Mouse (Mus musculus): ENCODE results near the gene Fars2. TPM values are rescaled to one million over a fixed set of nuclear protein-coding genes. Genes with fewer than 3 reads are reported as not detected.
A peak's percentile ranks its signal among the peaks of the same experiment; 100 is the strongest.

Fars2 gene
- polyA plus RNA-seq, 1 experiment from 2014 or later = 68.1 TPM

DNA sequence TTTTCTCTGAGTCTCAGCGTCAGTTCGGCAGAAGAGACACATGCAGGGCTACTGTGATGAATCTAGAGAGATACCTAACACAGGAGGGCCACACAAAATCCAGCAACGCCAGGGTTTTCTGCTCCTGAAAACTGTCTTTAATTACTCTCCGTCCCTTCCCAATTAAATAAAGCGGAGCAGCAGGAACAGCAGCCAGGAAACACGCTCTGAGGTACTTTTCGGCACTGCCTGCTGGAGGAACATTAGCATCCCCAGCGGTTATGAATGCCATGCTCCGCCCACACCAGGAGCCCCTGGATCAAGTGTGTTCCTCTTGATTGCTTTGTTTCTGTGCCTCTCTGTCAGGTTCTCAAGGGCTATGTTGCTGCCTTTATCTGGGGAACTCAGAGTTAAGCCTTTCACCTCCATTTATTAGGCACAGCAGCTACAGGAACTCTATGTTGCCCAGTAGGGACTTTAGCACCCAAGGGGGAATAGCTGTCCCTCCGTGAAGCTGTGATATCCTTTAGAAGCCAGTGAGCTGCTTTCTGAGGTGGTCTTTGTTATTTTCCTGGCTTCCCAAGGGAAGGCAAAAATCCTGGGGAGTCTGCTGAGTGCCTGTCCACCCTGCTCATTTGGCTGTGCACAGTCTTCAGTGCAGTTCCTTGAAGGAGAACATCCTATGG lies 465.3 kb downstream of the Fars2 start:
- Histone ChIP-seq H3K27ac (replicated peaks in 1 of 2; ENCODE audit: control insufficient read depth in 1 of 2, insufficient read depth in 1 of 2, low read depth in 2 of 2, low read length in 2 of 2) (no peak overlapping the region), H3K9me3 (ENCODE audit: control insufficient read depth, low read length) (0 out of 2 replicates have a peak, but pooled peaks cover 4% of the 10 kb centered on the region), H3K27me3 (ENCODE audit: control insufficient read depth, insufficient read depth, low read length) (no peaks in the 10 kb centered on the region), H3K4me3 (ENCODE audit: control insufficient read depth in 1 of 2, insufficient read depth in 1 of 2, low read depth in 1 of 2, low read length in 2 of 2) (no peak overlapping the region), H3K4me1 (ENCODE audit: control insufficient read depth in 2 of 2, insufficient read depth in 2 of 2, low read length in 2 of 2) (peaks cover 7 to 17% of the 10 kb centered on the region in 2 experiments; a peak in 2 of 4 replicates), H3K36me3 (ENCODE audit: control insufficient read depth, insufficient read depth, low read length) (no peaks in the 10 kb centered on the region), H3K9ac (ENCODE audit: low read length) (no peak overlapping the region), H3K4me2 (ENCODE audit: low read length) (peak overlapping the region; percentile 45)
- 11% methylated on average over 10 of the region's 10 CpGs for WGBS
- no peak for ATAC-seq (ENCODE audit: insufficient number of reproducible peaks, insufficient read depth, low FRiP score, low read depth)

- no peak overlapping the region for H3K27ac ChIP-seq (replicated peaks in 1 of 2; ENCODE audit: control insufficient read depth in 1 of 2, insufficient read depth in 1 of 2, low read depth in 2 of 2, low read length in 2 of 2)
- H3K27me3 ChIP-seq (ENCODE audit: control insufficient read depth, insufficient read depth, low read length) = no peaks in the 10 kb centered on the region
- WGBS = 38% methylated on average over 14 of the region's 16 CpGs
- no peak for ATAC-seq (ENCODE audit: insufficient number of reproducible peaks, insufficient read depth, low FRiP score, low read depth)
- no peak overlapping the region for H3K4me3 ChIP-seq (ENCODE audit: control insufficient read depth in 1 of 2, insufficient read depth in 1 of 2, low read depth in 1 of 2, low read length in 2 of 2)
- H3K9ac ChIP-seq (ENCODE audit: low read length) = no peak overlapping the region
- no peaks in the 10 kb centered on the region for H3K36me3 ChIP-seq (ENCODE audit: control insufficient read depth, insufficient read depth, low read length)
- H3K9me3 ChIP-seq (ENCODE audit: control insufficient read depth, low read length) = 0 out of 2 replicates have a peak, but pooled peaks cover 4% of the 10 kb centered on the region
- H3K4me2 ChIP-seq (ENCODE audit: low read length) = no peak overlapping the region
- H3K4me1 ChIP-seq (ENCODE audit: control insufficient read depth in 2 of 2, insufficient read depth in 2 of 2, low read length in 2 of 2) = peaks cover 4 to 14% of the 10 kb centered on the region in 2 experiments; a peak in 2 of 4 replicates
These were observed 466.4 kb downstream of the Fars2 start for GRCm38 (mm10) chr13:36583481-36584151.

DNA sequence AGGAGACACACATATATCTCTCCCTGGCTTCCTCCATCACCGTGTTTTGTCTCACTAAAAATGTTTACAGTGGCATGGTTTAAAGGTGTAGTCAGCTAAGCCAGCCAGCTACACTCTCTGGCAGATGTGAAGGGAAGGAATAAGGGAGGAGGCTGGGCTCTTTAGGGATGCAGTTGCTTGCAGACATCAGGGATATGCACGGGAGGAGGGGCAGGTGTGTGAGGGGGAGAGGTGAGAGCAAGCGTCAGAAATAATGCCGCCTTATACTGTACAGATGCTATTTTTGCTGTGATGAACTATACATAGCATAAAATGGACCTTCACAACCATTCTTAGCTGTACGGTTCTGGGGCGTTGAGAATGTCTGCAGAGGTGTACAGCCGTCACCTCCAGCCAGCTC lies 467.0 kb downstream of the Fars2 start:
- Histone ChIP-seq H3K4me2 (ENCODE audit: low read length) (no peak overlapping the region), H3K4me3 (ENCODE audit: control insufficient read depth in 1 of 2, insufficient read depth in 1 of 2, low read depth in 1 of 2, low read length in 2 of 2) (no peak overlapping the region), H3K4me1 (ENCODE audit: control insufficient read depth in 2 of 2, insufficient read depth in 2 of 2, low read length in 2 of 2) (peaks cover 0 to 9% of the 10 kb centered on the region in 2 experiments; a peak in 2 of 4 replicates), H3K27me3 (ENCODE audit: control insufficient read depth, insufficient read depth, low read length) (no peaks in the 10 kb centered on the region), H3K9me3 (ENCODE audit: control insufficient read depth, low read length) (0 out of 2 replicates have a peak, but pooled peaks cover 4% of the 10 kb centered on the region), H3K27ac (replicated peaks in 1 of 2; ENCODE audit: control insufficient read depth in 1 of 2, insufficient read depth in 1 of 2, low read depth in 2 of 2, low read length in 2 of 2) (no peak overlapping the region), H3K9ac (ENCODE audit: low read length) (no peak overlapping the region), H3K36me3 (ENCODE audit: control insufficient read depth, insufficient read depth, low read length) (no peaks in the 10 kb centered on the region)
- no peak for ATAC-seq (ENCODE audit: insufficient number of reproducible peaks, insufficient read depth, low FRiP score, low read depth)
- WGBS = 69% methylated on average over 7 of the region's 7 CpGs

- peaks cover 8% of the 10 kb centered on the region; the same call in 1 of the 2 replicates for H3K9me3 ChIP-seq (ENCODE audit: control insufficient read depth, low read length)
- no peak overlapping the region for H3K27ac ChIP-seq (replicated peaks in 1 of 2; ENCODE audit: control insufficient read depth in 1 of 2, insufficient read depth in 1 of 2, low read depth in 2 of 2, low read length in 2 of 2)
- no peak overlapping the region for H3K4me2 ChIP-seq (ENCODE audit: low read length)
- ATAC-seq (ENCODE audit: insufficient number of reproducible peaks, insufficient read depth, low FRiP score, low read depth) = no peak
- no peaks in the 10 kb centered on the region for H3K36me3 ChIP-seq (ENCODE audit: control insufficient read depth, insufficient read depth, low read length)
- no peaks in the 10 kb centered on the region for H3K27me3 ChIP-seq (ENCODE audit: control insufficient read depth, insufficient read depth, low read length)
- no peak overlapping the region for H3K4me3 ChIP-seq (ENCODE audit: control insufficient read depth in 1 of 2, insufficient read depth in 1 of 2, low read depth in 1 of 2, low read length in 2 of 2)
- H3K4me1 ChIP-seq (ENCODE audit: control insufficient read depth in 2 of 2, insufficient read depth in 2 of 2, low read length in 2 of 2) = no peaks in the 10 kb centered on the region
- H3K9ac ChIP-seq (ENCODE audit: low read length) = no peak overlapping the region
- 58% methylated on average over 4 of the region's 4 CpGs for WGBS
These were observed 471.9 kb downstream of the Fars2 start for GRCm38 (mm10) chr13:36589092-36589491.

DNA sequence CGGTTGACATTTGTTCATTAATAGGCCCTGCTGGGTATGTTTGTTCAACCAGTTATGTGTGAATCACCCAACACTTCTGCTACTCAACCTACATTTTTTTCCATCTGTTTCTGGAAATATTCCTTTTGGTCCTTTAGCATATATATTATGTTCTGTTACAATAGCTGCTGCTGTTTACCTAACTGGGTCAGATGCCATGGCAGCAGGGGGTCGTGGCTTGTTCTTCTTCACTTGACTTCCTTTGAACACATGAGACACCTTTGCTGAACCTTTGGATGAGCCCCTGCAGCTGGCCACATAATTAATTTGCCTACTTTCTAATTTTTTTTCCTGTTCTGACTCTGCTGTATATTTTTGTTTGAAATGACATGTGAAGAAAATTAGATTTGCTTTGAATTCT lies 475.1 kb downstream of the Fars2 start:
- Histone ChIP-seq H3K4me2 (ENCODE audit: low read length) (no peak overlapping the region), H3K27ac (replicated peaks in 1 of 2; ENCODE audit: control insufficient read depth in 1 of 2, insufficient read depth in 1 of 2, low read depth in 2 of 2, low read length in 2 of 2) (no peak overlapping the region), H3K9ac (ENCODE audit: low read length) (no peak overlapping the region), H3K36me3 (ENCODE audit: control insufficient read depth, insufficient read depth, low read length) (no peaks in the 10 kb centered on the region), H3K4me3 (ENCODE audit: control insufficient read depth in 1 of 2, insufficient read depth in 1 of 2, low read depth in 1 of 2, low read length in 2 of 2) (no peak overlapping the region), H3K4me1 (ENCODE audit: control insufficient read depth in 2 of 2, insufficient read depth in 2 of 2, low read length in 2 of 2) (no peaks in the 10 kb centered on the region), H3K27me3 (ENCODE audit: control insufficient read depth, insufficient read depth, low read length) (no peaks in the 10 kb centered on the region), H3K9me3 (ENCODE audit: control insufficient read depth, low read length) (peaks cover 6% of the 10 kb centered on the region; the same call in 1 of the 2 replicates)
- WGBS = 71% methylated on average over 2 of the region's 2 CpGs
- no peak for ATAC-seq (ENCODE audit: insufficient number of reproducible peaks, insufficient read depth, low FRiP score, low read depth)

DNA sequence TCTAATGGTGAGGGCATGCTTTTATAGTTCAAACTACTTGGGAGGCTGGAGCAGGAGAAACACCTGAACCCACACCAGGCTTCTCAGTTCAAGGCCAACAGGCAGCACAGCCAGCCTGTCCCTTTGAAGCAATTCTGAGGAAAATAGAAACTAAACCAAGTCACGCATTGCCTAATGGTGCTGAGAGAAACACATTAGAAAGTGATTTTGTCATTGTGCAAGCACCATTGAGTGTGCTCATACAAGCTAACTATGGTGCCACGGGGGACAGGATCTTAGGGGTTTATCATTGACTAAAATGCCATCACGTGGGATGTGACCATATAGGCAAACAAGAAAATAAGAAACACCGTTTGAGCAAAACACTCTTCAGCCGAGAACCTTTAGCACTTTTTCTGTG lies 489.5 kb downstream of the Fars2 start:
- H3K36me3 ChIP-seq (ENCODE audit: control insufficient read depth, insufficient read depth, low read length) = no peaks in the 10 kb centered on the region
- 85% methylated on average over 5 of the region's 5 CpGs for WGBS
- H3K9me3 ChIP-seq (ENCODE audit: control insufficient read depth, low read length) = no peaks in the 10 kb centered on the region
- H3K4me2 ChIP-seq (ENCODE audit: low read length) = no peak overlapping the region
- no peak overlapping the region for H3K9ac ChIP-seq (ENCODE audit: low read length)
- no peak overlapping the region for H3K27ac ChIP-seq (replicated peaks in 1 of 2; ENCODE audit: control insufficient read depth in 1 of 2, insufficient read depth in 1 of 2, low read depth in 2 of 2, low read length in 2 of 2)
- no peaks in the 10 kb centered on the region for H3K27me3 ChIP-seq (ENCODE audit: control insufficient read depth, insufficient read depth, low read length)
- no peak for ATAC-seq (ENCODE audit: insufficient number of reproducible peaks, insufficient read depth, low FRiP score, low read depth)
- no peak overlapping the region for H3K4me3 ChIP-seq (ENCODE audit: control insufficient read depth in 1 of 2, insufficient read depth in 1 of 2, low read depth in 1 of 2, low read length in 2 of 2)
- no peaks in the 10 kb centered on the region for H3K4me1 ChIP-seq (ENCODE audit: control insufficient read depth in 2 of 2, insufficient read depth in 2 of 2, low read length in 2 of 2)

DNA sequence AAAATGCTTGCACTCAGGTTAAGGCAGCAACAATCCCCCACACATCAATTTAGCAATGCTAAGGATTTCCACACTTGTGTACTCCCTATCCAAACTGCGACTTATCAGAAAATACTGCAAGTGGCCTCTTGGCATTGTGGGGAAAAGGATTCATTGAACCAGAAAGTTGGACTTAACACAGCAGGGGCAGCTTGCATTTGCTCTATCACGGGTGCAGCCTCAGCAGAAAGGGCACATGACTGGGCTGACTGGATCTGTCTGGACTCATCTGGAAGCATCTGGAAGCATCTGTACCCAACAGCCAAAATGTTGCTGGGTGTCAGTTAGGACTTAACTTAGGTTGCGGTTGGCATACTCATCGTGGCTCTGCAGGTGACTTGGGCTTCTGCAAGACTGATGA lies 490.7 kb downstream of the Fars2 start:
- no peak for ATAC-seq (ENCODE audit: insufficient number of reproducible peaks, insufficient read depth, low FRiP score, low read depth)
- no peak overlapping the region for H3K4me3 ChIP-seq (ENCODE audit: control insufficient read depth in 1 of 2, insufficient read depth in 1 of 2, low read depth in 1 of 2, low read length in 2 of 2)
- no peaks in the 10 kb centered on the region for H3K27me3 ChIP-seq (ENCODE audit: control insufficient read depth, insufficient read depth, low read length)
- 83% methylated on average over 4 of the region's 4 CpGs for WGBS
- H3K36me3 ChIP-seq (ENCODE audit: control insufficient read depth, insufficient read depth, low read length) = no peaks in the 10 kb centered on the region
- H3K9me3 ChIP-seq (ENCODE audit: control insufficient read depth, low read length) = no peaks in the 10 kb centered on the region
- H3K4me2 ChIP-seq (ENCODE audit: low read length) = no peak overlapping the region
- no peak overlapping the region for H3K9ac ChIP-seq (ENCODE audit: low read length)
- H3K4me1 ChIP-seq (ENCODE audit: control insufficient read depth in 2 of 2, insufficient read depth in 2 of 2, low read length in 2 of 2) = no peaks in the 10 kb centered on the region
- no peak overlapping the region for H3K27ac ChIP-seq (replicated peaks in 1 of 2; ENCODE audit: control insufficient read depth in 1 of 2, insufficient read depth in 1 of 2, low read depth in 2 of 2, low read length in 2 of 2)
